Mouse (Mus musculus): ENCODE results near the gene Tmem127.
"Not testable (repeated sequence)": the region's sequence is repeated elsewhere in the genome, so short reads cannot be mapped to it uniquely, and the experiment has no call there.

Tmem127 gene

GRCm38 (mm10) chr2:127262480-127262879 is 14.8 kb downstream of the Tmem127 start:
- no peak for DNase-seq (ENCODE audit: low read depth in 1 of 2, low spot score in 2 of 2)

GRCm38 (mm10) chr2:127267854-127268253 is 20.1 kb downstream of the Tmem127 start:
- DNase-seq (ENCODE audit: low read depth in 1 of 2, low spot score in 2 of 2) = no peak

- peak; percentile 85 to 91 for DNase-seq (ENCODE audit: low read depth in 1 of 2, low spot score in 2 of 2)
These were observed 22.0 kb downstream of the Tmem127 start, which contains the start of gene Stard7 for GRCm38 (mm10) chr2:127269491-127270299. Gene Stard7 (plus strand): TSS chr2:127270218.

DNA sequence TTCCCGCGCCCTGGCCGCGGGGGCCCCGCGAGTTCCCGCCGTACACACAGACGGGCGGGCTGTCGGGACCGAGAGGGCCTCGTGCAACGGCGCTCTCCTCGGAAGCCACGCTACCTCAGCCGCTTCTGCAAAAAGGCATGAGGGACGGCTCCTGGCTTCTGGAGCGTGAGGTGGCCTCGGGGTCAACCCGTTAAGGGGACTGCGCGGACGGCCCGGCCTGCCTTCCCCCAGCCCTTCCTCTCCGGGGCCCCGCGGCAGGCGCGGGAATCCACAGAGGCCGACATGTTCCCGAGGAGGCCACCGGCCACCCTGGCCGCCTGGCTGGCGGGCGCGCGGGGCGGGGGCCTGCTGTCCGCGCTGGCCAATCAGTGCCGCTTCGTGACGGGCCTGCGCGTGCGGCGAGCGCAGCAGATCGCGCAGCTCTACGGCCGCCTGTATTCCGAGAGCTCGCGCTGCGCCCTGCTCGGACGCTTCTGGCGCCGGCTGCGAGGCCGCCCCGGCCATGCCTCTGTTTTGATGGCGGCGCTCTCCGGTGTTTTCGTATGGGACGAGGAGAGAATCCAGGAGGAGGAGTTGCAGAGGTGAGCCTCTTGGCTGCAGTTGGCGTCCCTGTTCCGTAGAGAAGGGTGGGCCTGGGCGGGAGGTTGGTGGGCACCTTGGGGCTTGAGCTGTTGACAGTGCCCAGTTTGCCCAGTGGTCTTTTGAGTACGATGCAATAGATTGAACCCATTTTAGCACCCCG is 22.8 kb downstream of the Tmem127 start:
- peak; percentile 70 to 86 for DNase-seq (ENCODE audit: low read depth in 1 of 2, low spot score in 2 of 2)

GRCm38 (mm10) chr2:127271042-127271515 is 23.4 kb downstream of the Tmem127 start:
- no peak for DNase-seq (ENCODE audit: low read depth in 1 of 2, low spot score in 2 of 2)

- DNase-seq (ENCODE audit: low read depth in 1 of 2, low spot score in 2 of 2) = not testable (repeated sequence)
These were observed 24.3 kb downstream of the Tmem127 start for GRCm38 (mm10) chr2:127272049-127272448.

DNA sequence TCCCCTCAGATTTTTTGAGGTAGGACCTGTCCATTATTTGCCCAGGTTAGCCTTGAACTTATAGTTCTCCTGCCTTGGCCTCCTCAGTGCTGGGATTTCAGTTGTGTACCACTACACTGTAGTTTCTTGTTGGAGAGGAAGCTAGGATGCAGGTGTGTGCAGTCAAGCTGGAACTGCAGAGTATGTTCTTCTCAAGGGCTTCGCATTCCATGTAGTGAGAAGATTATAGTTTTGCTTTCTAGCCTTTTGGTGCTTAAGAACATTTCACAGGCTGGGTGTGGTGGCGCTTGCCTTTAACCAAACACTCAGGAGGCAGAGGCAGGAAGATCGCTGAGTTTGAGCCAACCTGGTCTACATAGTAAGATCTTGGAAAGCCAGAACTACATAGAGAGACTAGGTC is 25.1 kb downstream of the Tmem127 start:
- no peak for DNase-seq (ENCODE audit: low read depth in 1 of 2, low spot score in 2 of 2)

GRCm38 (mm10) chr2:127274590-127274989 is 26.9 kb downstream of the Tmem127 start:
- no peak for DNase-seq (ENCODE audit: low read depth in 1 of 2, low spot score in 2 of 2)

DNA sequence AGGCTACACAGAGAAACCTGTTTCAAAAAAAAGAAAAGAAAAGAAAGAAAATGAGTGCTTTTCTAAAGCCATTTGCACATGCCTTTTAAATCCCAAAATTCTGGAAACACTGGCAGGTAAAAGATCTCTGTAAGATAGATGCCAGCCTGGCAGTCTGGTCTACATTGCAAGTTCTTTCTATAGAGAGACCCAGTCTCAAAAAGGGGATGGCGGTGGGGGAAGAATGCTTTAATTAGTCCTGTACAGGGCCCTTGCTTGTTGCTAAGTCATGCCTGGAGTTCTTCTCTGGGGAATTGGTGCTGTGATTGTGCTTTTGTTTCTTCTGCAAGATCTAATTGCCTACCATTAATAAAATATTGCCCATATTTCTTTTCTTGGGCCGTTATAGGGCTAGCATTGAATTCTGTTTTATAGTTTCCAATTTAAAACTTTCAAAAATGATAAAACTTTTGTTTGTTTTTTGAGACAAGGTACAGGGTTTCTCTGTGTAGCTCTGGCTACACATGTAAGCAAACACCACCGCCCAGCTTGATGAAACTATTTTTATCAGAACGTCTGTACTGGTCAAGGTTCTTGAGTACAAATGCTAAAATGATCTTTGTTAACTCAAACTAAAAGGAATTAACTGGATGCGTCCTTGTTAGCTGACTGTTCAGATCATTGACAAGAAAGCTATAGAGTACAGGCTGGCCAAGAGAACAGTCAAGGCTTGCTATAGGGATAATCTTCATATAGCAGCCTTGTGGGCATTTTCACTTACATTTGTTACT is 28.0 kb downstream of the Tmem127 start:
- DNase-seq (ENCODE audit: low read depth in 1 of 2, low spot score in 2 of 2) = no peak

GRCm38 (mm10) chr2:127278162-127278561 is 30.5 kb downstream of the Tmem127 start:
- no peak for DNase-seq (ENCODE audit: low read depth in 1 of 2, low spot score in 2 of 2)

- DNase-seq (ENCODE audit: low read depth in 1 of 2, low spot score in 2 of 2) = no peak
These were observed 44.5 kb downstream of the Tmem127 start for GRCm38 (mm10) chr2:127292250-127292649.

DNA sequence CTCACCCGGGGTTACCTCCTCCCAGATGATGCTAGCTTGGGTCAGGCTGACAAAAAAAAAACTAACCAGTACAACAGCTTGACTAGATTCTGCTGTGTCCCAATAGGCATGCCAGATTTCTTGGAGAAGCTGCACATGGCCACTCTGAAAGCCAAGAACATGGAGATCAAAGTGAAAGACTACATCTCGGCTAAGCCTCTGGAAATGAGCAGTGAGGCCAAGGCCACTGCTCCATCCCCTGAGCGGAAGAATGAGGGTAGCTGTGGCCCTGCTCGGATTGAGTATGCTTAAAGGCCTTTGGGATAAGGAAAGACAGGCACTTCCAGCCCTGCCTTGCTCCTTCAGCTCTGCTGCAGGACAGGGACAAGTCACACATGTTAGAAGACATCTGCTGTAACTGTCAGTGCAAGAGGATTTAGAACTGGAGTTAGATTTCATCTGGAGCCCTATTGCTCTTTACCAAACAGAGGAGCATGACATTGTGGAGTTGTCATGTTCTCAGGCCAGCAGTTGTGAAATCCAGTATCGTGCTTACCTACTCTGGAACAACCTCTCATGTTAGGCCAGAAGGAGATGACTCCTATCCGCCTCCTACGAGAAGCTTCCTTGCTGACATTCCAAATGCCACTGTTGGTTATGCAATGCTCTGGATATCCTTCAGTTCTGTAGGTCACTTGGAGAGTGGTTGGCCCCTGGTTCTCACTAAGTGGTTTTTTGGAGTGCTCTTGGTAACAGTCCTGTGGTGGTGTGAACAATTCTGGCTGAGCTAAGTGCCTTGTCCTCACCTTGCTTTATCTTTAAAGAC is 49.5 kb downstream of the Tmem127 start:
- no peak for DNase-seq (ENCODE audit: low read depth in 1 of 2, low spot score in 2 of 2)

DNA sequence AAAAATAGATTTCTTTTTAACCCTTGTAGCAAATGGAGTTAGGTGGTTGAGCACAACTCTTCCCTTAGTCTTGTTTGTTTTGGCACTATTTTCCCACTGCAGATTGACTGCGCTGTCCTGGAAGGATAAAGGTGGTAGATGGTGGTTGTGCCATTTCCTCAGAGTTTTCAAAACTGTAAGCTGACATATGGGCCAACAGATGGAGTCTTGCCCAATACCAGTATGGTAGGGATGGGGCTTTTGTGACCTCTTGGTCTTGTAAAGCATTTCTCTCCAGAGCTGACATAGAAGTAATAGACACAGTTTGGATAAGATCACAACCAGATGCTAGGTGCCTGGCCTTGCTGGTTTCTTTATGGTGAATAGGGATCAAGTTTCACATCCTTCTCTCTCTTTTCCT is 50.3 kb downstream of the Tmem127 start:
- DNase-seq (ENCODE audit: low read depth in 1 of 2, low spot score in 2 of 2) = no peak

DNA sequence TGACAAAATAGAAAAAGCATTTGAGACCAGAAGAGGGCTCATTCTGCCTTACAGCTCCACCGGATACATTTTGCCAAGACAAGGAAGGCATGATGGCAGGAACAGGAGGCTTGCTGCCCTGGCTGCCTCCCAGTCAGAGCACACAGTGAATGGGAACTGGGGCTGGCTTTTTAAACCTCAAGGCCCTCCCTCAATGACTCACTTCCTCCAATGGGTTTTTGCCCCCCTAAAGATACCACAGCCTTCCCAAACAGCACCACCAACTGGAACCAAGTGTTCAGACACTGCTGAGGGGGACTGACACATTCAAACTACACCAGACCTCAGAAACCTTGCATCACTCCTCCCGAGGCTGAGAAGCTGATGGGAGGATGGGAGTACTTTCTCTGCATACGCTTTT is 53.0 kb downstream of the Tmem127 start:
- no peak for DNase-seq (ENCODE audit: low read depth in 1 of 2, low spot score in 2 of 2)

- no peak for DNase-seq (ENCODE audit: low read depth in 1 of 2, low spot score in 2 of 2)
These were observed 54.2 kb downstream of the Tmem127 start for GRCm38 (mm10) chr2:127301883-127302282.

DNA sequence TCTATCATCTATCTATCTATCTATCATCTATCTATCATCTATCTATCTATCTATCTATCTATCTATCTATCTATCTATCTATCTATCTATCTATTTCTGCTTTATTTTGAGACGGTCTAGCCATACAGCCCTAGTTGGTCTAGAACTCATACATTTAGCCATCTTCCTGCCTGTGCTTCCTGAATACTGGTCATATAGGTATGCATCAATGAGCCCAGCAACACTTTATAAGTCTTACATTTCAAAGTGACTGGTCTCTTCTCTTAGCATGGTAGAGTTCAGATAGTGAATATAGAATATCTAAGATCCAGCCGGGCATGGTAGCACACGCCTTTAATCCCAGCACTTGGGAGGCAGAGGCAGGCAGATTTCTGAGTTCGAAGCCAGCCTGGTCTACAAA is 56.5 kb downstream of the Tmem127 start:
- not testable (repeated sequence) for DNase-seq (ENCODE audit: low read depth in 1 of 2, low spot score in 2 of 2)

DNA sequence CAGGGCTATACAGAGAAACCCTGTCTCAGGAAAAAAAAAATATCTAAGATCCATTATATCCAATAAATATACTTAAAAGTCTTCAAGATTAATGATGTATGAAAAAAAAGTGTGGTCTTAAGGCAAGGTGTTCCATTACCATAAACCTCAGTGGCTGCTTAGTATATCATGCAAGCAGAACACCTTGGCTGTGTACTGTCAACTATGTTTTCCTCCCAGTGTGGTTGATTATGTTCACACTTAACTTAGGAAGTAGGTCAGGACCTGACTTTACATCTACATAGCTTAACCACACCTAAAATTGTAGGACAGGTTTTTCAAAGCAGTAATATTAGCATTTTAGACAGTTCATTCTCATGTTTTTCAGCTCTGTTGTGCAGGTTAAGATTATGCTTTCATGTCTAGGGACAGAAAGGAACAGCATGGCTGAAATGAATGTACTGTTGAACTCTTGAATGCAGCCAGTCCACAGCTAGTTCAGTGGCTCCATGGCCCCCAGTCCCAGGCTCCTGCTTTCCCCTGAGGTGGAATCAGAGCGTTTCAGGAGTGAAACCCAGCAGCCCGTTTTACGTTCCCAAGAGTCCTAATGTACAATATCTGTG is 57.0 kb downstream of the Tmem127 start:
- no peak for DNase-seq (ENCODE audit: low read depth in 1 of 2, low spot score in 2 of 2)

- DNase-seq (ENCODE audit: low read depth in 1 of 2, low spot score in 2 of 2) = no peak
These were observed 58.4 kb downstream of the Tmem127 start for GRCm38 (mm10) chr2:127306123-127306522.

DNA sequence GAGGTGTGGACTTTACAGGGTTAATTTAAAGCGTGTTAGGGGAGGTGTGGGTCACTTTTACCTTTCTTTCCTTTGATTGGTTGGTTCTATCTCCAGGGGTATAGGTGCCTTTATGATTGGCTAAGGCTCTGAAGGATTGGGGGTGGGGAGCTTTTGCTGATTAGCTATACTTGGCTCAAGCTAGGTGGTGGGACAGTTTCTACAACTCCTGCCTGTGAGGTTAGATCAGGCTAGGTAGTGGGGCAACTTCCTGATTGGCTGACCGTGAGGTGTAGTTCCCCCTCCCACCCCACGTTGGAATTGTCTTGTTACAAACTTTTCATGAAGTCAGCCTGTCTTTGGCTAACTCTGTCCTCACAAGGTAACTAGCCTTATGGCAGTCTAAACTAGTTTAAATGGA is 59.5 kb downstream of the Tmem127 start:
- no peak for DNase-seq (ENCODE audit: low read depth in 1 of 2, low spot score in 2 of 2)

GRCm38 (mm10) chr2:127308660-127309059 is 61.0 kb downstream of the Tmem127 start:
- no peak for DNase-seq (ENCODE audit: low read depth in 1 of 2, low spot score in 2 of 2)
